Mouse (Mus musculus) cerebellum, postnatal 25 days (tissue): Measurements from ENCODE around the gene Gm21936.
"Not testable (repeated sequence)": the region's sequence is repeated elsewhere in the genome, so short reads cannot be mapped to it uniquely, and the experiment has no call there.

Experiments
- DNase-seq, 2 experiments: peaks; one replicate each; pipeline ENCODE4 v3.0.0; 2021; ENCODE audit warnings: mixed read lengths in 2 of 2

Gene Gm21936

DNA sequence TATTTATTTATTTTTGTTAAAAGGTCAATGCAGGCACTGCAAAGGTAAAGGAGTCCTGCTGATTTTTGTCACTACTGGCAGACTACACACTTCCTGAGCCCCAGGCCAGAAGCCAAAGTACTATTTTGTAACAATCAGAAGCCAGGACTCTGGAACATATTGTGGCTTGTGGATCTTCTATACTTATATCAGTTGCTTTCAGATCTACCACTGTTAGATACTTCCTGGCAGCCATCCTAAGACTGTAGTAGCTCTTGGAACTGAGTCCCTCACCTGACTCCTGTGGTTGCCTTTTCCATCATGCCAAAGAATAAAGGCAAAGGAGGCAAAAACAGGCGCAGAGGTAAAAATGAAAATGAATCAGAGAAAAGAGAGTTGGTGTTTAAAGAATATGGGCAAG lies at the start of gene Gm21936:
TSS of gene Gm21936 (plus strand) at position 301 of the 400 bp plus-strand sequence.
- not testable (repeated sequence) for DNase-seq

DNA sequence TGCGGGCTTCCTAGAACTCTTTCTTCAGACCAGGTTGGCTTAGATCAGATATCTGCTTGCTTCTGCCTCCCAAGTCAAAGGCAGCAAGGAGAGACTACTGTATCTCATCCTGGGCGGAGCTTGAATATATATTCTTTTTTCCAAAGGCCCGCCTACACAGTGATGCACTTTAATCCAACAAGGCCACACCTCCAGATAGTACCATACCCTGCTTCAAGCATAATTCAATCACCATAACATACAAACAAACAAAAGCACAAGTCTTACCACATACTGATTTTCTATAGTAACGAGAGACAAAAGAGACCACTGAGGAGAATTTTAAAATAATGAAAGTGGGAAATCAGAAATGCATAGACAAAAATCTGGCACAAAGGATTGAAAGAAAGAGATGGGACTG lies 19.7 kb upstream of the Gm21936 start, which contains the start of gene Gm21319:
TSS of gene Gm21319 (minus strand) at position 101 of the 400 bp plus-strand sequence.
- not testable (repeated sequence) for DNase-seq

DNA sequence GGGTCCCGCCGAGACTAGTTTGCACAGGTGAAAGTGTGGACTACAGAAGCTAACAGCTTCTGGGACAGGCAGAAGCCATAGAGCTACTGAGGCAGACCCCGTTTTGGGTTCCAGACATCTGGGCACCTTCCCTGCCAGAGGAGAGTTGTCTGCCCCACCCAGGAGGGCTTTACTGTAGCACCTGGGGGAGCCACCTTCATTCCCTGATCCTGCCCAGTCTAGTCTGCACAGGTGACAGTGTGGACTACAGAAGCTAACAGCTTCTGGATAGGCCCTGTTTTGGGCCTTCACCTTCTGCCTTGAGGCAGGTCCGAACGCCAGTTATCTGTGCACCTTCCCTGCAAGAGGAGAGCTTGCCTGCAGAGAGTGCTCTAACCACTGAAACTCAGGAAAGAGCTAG lies 2.7 kb downstream of the Gm21936 start:
- DNase-seq: not testable (repeated sequence)

DNA sequence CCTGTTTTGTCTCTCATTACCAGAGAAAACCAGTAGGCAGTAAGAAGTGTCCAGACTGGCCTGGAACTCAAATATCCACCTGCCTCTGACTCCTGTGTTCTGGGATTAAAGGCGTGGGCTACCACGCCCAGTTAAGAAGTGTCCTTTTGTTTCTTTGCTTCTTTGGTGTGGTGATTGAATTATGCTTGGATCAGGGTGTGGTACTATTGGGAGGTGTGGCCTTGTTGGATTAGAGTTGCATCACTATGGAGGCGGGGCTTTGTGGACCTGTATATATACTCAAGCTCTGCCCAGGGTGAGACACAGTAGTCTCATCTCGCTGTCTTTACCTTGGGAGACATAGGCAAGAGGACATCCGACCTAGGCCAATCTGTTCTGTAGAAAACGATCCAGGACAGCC lies 21.0 kb downstream of the Gm21936 start, which contains the start of gene BB287469:
TSS of gene BB287469 (plus strand) at position 301 of the 400 bp plus-strand sequence.
- not testable (repeated sequence) for DNase-seq

DNA sequence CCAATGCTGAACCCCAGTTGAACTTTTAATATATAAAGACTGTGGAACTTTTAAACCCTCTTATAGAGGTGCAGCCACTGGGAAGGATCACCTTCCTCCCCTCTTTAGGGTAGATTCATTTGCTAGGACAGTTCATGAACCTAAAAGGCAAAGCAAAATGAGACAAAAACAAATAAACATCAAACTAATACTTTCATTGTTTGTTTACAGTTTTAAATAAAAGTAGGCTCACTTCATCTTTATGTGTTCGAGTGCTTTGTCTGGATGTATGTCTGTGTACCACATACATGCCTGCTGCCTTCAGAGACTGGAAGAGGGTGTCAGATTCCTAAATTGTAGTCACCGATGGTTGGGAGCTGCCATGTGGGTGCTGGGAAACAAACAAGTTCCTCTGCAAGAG lies 46.9 kb downstream of the Gm21936 start, which contains the start of gene Gm2001:
TSS of gene Gm2001 (minus strand) at position 101 of the 400 bp plus-strand sequence.
- DNase-seq: not testable (repeated sequence)
